ENCODE assay signal across 8 mouse cellular contexts in genomic region chr13:9562921-9563320, GRCm38 (mm10).
A peak's percentile ranks its signal among the peaks of the same experiment; 100 is the strongest.
DNase-seq lines count a peak whose midpoint lies in the region.

No protein-coding gene starts in this region.

- DNase-seq in heart, postnatal 4 days, result peak; percentile 57
- no peak for DNase-seq in heart, adult 8-10 months (ENCODE audit: low spot score)
- peak; percentile 3 for DNase-seq in A20 (ENCODE audit: low read depth, low spot score)
- peak; percentile 49 for DNase-seq in NIH3T3 (ENCODE audit: low read depth)
- DNase-seq in embryo, embryonic 9.5 days (ENCODE audit: extremely low spot score), result peak; percentile 33
- DNase-seq in lung, postnatal 14 days, result peak; percentile 61
- DNase-seq in thymus, postnatal 25 days, result peak; percentile 57
- no peak for DNase-seq in left cerebral cortex, adult 9 months (ENCODE audit: low spot score in 2 of 2)

Comparison
In these comparisons a context has a peak if more than half of its experiments do, and no peak if none do; other contexts are left out.
1. DNase-seq: peak in heart, postnatal 4 days (single experiment), A20 (single experiment), NIH3T3 (single experiment), embryo, embryonic 9.5 days (single experiment), lung, postnatal 14 days (single experiment) and thymus, postnatal 25 days (single experiment); none in heart, adult 8-10 months (single experiment) and left cerebral cortex, adult 9 months (0 of 2).